ENCODE assay signal across 8 mouse cellular contexts in the genomic region with DNA sequence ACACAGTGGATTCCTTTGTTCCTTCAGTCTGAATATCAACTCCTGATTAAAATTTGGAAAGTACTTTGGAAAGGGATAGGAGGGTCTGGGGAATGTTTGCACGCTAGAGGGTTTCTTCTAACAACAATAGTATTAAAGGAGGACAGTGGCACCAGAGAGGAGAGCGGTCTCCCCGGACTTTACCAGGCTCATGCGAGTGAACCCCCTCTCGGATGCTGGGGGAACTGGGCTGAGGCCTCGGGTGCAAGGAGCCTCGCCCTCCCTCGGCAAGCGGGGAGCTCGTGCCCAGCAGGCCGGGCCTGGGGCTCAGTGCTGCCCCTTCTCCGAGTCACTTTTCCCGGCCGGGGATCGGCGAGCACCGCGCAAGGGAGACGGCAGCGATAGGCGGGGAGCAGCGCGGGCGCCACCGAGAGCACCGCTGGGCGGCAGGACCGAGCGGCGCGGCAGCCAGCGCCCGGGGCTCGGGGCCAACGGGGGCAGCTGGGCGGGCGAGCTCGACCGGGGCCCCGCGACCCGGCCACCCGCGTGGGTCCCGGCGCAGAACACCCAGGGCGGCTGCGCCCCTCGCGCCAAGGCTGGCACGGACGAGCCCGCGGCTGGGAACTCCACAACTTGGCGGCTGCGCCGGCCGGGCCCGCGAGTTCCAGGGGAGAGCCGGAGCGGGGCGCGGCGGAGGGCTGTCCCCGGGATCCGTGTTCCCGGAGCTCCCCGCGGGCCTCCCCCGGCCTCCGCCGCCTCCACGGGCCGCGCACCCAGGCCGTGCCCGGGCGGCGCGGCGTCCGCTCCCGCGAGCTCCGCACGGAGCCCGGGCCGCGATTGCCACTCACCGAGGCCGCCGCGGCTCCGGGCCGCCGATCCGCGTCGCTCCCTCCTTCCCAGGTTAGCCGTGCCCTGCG. TPM values are rescaled to one million over a fixed set of nuclear protein-coding genes. Genes with fewer than 3 reads are reported as not detected.
DNase-seq lines count a peak whose midpoint lies in the region; ATAC-seq lines count a peak whose summit lies in the region.

No protein-coding gene starts in this region.

- H3K9me3 ChIP-seq in embryonic facial prominence, embryonic 10.5 days, result no peaks in the 10 kb centered on the region
- H3K9me3 ChIP-seq in limb, embryonic 15.5 days, result no peaks in the 10 kb centered on the region
- no peaks in the 10 kb centered on the region for H3K9me3 ChIP-seq in midbrain, embryonic 16.5 days (replicated peaks; ENCODE audit: control insufficient read depth, low read length, poor library complexity, severe bottlenecking)

- peak overlapping the region; percentile 93 for H3K4me3 ChIP-seq in embryonic facial prominence, embryonic 10.5 days
- peak overlapping the region; percentile 86 for H3K4me3 ChIP-seq in limb, embryonic 15.5 days
- peak overlapping the region; percentile 73 for H3K4me3 ChIP-seq in midbrain, embryonic 16.5 days (ENCODE audit: low read depth, low read length)

- peaks cover 6% of the 10 kb centered on the region for H3K36me3 ChIP-seq in embryonic facial prominence, embryonic 10.5 days (replicated peaks)
- H3K36me3 ChIP-seq in limb, embryonic 15.5 days, result no peaks in the 10 kb centered on the region
- H3K36me3 ChIP-seq in midbrain, embryonic 16.5 days (ENCODE audit: control insufficient read depth, insufficient read depth, low read length), result no peaks in the 10 kb centered on the region

- peak; percentile 52 to 74 for DNase-seq in urinary bladder, adult 18-20 months (ENCODE audit: low spot score in 2 of 2)
- DNase-seq in urinary bladder, postnatal 10 days (ENCODE audit: low spot score), result no peak
- peak; percentile 81 for DNase-seq in embryonic facial prominence, embryonic 10.5 days (ENCODE audit: low spot score)
- DNase-seq in heart, adult 11 months, result peak; percentile 97
- peak; percentile 57 for DNase-seq in kidney, adult 11 months
- DNase-seq in spleen, postnatal 4 days (ENCODE audit: low spot score in 2 of 2), result peak; percentile 66 to 86

- H3K27me3 ChIP-seq in embryonic facial prominence, embryonic 10.5 days (replicated peaks; ENCODE audit: low read depth, poor library complexity, severe bottlenecking), result no peaks in the 10 kb centered on the region
- H3K27me3 ChIP-seq in limb, embryonic 15.5 days, result no peaks in the 10 kb centered on the region
- H3K27me3 ChIP-seq in midbrain, embryonic 16.5 days (ENCODE audit: control insufficient read depth, insufficient read depth, low read depth, low read length), result no peaks in the 10 kb centered on the region

- WGBS in embryonic facial prominence, embryonic 10.5 days, result under 1% methylated on average over 102 of the region's 102 CpGs
- WGBS in limb, embryonic 15.5 days, result under 1% methylated on average over 38 of the region's 102 CpGs
- under 1% methylated on average over 73 of the region's 102 CpGs for WGBS in midbrain, embryonic 16.5 days

- H3K4me1 ChIP-seq in embryonic facial prominence, embryonic 10.5 days, result peaks cover 40% of the 10 kb centered on the region
- peaks cover 13% of the 10 kb centered on the region for H3K4me1 ChIP-seq in limb, embryonic 15.5 days
- H3K4me1 ChIP-seq in midbrain, embryonic 16.5 days (ENCODE audit: control insufficient read depth, insufficient read depth, low read length), result peaks cover 24% of the 10 kb centered on the region

- peak overlapping the region; percentile 99 for H3K27ac ChIP-seq in embryonic facial prominence, embryonic 10.5 days (replicated peaks)
- H3K27ac ChIP-seq in limb, embryonic 15.5 days, result peak overlapping the region; percentile 99
- peak overlapping the region; percentile 95 for H3K27ac ChIP-seq in midbrain, embryonic 16.5 days (ENCODE audit: low read length)

- peak overlapping the region; percentile 62 for H3K4me2 ChIP-seq in limb, embryonic 15.5 days
- H3K4me2 ChIP-seq in midbrain, embryonic 16.5 days (ENCODE audit: low read length), result peak overlapping the region; percentile 71

- H3K9ac ChIP-seq in limb, embryonic 15.5 days, result peak overlapping the region; percentile 92
- peak overlapping the region; percentile 82 for H3K9ac ChIP-seq in midbrain, embryonic 16.5 days (ENCODE audit: low read depth, low read length)

- peak; percentile 54 for ATAC-seq in limb, embryonic 15.5 days (ENCODE audit: insufficient number of reproducible peaks, low FRiP score, low TSS enrichment, low read depth)
- peak; percentile 70 for ATAC-seq in midbrain, embryonic 16.5 days

RNA-seq across cellular contexts. Expression of a gene that starts 1.3 kb away (rescaled TPM):
- polyA plus RNA-seq in embryonic facial prominence, embryonic 10.5 days (2016; fragmentation: Nextera tagmentation; extraction: Ambion mirVana), result 58.3 and 60.8 TPM in 2 replicates
- polyA plus RNA-seq in limb, embryonic 15.5 days (2015; fragmentation: Nextera tagmentation; extraction: Ambion mirVana), result 36.4 and 37.9 TPM in 2 replicates
- 30.0 and 31.4 TPM in 2 replicates for polyA plus RNA-seq in midbrain, embryonic 16.5 days (2015; fragmentation: Nextera tagmentation; extraction: Ambion mirVana)
